Comparison of ENCODE assay signal across 22 mouse cellular contexts in the genomic region with DNA sequence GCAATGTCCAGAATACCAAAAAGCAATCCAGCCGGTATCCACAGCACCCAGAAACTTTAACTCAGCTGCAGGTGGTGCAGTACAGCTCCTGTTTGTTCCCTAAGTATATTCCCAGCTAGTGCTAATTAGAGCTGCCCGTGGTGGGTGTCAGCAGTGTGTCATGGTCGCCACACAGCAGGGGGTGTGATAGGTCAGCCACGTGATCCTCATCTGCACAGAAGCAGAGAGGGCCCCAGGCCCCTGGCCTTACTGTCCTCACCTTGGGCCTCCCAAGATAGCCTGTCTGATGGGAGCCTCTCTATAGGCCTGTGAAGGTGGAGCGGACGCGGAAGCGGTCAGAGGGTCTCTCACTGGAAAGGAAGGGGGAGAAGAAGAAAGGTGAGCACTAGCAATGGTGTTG. TPM values are rescaled to one million over a fixed set of nuclear protein-coding genes. Genes with fewer than 3 reads are reported as not detected.
"Had no signal": no experiment of that assay in that cellular context is flagged by ENCODE, and none has a peak within 500 bp of the region (broad histone marks: within the 10 kb centered on the region; RNA-seq: fewer than 3 reads in every experiment).

No protein-coding gene starts in this region.

- H3K9ac ChIP-seq: liver, postnatal 0 days; lung, embryonic 15.5 days; neural tube, embryonic 12.5 days had no signal

- H3K9me3 ChIP-seq: lung, embryonic 15.5 days; megakaryocyte, embryonic 14.5 days; neural tube, embryonic 12.5 days had no signal

- DNase-seq: liver, postnatal 0 days; lung, adult 2 months; lung, postnatal 14 days; lung, postnatal 36 days; midbrain, embryonic 14.5 days; retina, postnatal 1 day; right cerebral cortex, adult 18-20 months; right cerebral cortex, postnatal 25 days; right cerebral cortex, postnatal 4 days; spleen, adult 18-20 months; thymus, adult 18-20 months; thymus, postnatal 14 days; thymus, postnatal 36 days had no signal

- H3K4me1 ChIP-seq: lung, embryonic 15.5 days; neural tube, embryonic 12.5 days had no signal

- H3K4me2 ChIP-seq: lung, embryonic 15.5 days; midbrain, embryonic 11.5 days; neural tube, embryonic 12.5 days had no signal

- H3K27ac ChIP-seq: lung, embryonic 15.5 days; macrophage; neural tube, embryonic 12.5 days had no signal

- H3K4me3 ChIP-seq: lung, embryonic 15.5 days; megakaryocyte, embryonic 14.5 days; neural tube, embryonic 12.5 days had no signal

- H3K27me3 ChIP-seq: lung, embryonic 15.5 days; megakaryocyte, embryonic 14.5 days; neural tube, embryonic 12.5 days had no signal

- ATAC-seq: liver, postnatal 0 days; lung, postnatal 0 days had no signal

RNA-seq across cellular contexts. Expression of a gene that starts 11.4 kb away (rescaled TPM):
- total RNA-seq: megakaryocyte progenitor cell, adult 5-6 weeks; monocyte, adult 5-6 weeks had no signal
- polyA plus RNA-seq: macrophage had no signal

RNA-seq across cellular contexts. Expression of a gene that starts 19.2 kb away (rescaled TPM):
- total RNA-seq: megakaryocyte progenitor cell, adult 5-6 weeks; monocyte, adult 5-6 weeks had no signal
- polyA plus RNA-seq: macrophage had no signal

RNA-seq across cellular contexts. Expression of a gene that starts 23.6 kb away (rescaled TPM):
- total RNA-seq: monocyte, adult 5-6 weeks had no signal
- polyA plus RNA-seq: midbrain, embryonic 11.5 days; neural tube, embryonic 12.5 days; stomach, embryonic 14.5 days had no signal
